Mouse (Mus musculus) adrenal gland, postnatal 10 days (tissue): ENCODE results near the gene Eomes. TPM values are rescaled to one million over a fixed set of nuclear protein-coding genes. Genes with fewer than 3 reads are reported as not detected.

Experiments used
- DNase-seq: peaks from one replicate; pipeline ENCODE4 v3.0.0; 2021; ENCODE audit warnings: mixed read lengths
- total RNA-seq, 2 experiments: library from RNA; stranded (reverse); gene quantifications; 2 replicates each; pipeline ENCODE4 v1.2.3; 2021

Eomes gene
- total RNA-seq, 2 experiments from 2014 or later, result 0.27 to 0.30 TPM

GRCm38 (mm10) chr9:118520011-118520410 lies 42.0 kb downstream of the Eomes start:
- DNase-seq, result peak; percentile 55

- no peak for DNase-seq
Observed at GRCm38 (mm10) chr9:118520858-118521257, 42.8 kb downstream of the Eomes start.

GRCm38 (mm10) chr9:118521659-118522058 lies 43.6 kb downstream of the Eomes start:
- no peak for DNase-seq

- no peak for DNase-seq
Observed at GRCm38 (mm10) chr9:118523738-118524137, 45.7 kb downstream of the Eomes start.

- no peak for DNase-seq
Observed at GRCm38 (mm10) chr9:118527056-118527455, 49.0 kb downstream of the Eomes start.

- DNase-seq, result no peak
Observed at GRCm38 (mm10) chr9:118529783-118530182, 51.8 kb downstream of the Eomes start.

GRCm38 (mm10) chr9:118530679-118531078 lies 52.7 kb downstream of the Eomes start:
- no peak for DNase-seq

GRCm38 (mm10) chr9:118532516-118533205 lies 54.6 kb downstream of the Eomes start:
- DNase-seq, result no peak

Other genes starting within 250 kb of the Eomes start
- 10 to 100 TPM; 79.3 to 98.4 TPM for gene Golga4, start 28.1 kb downstream of the Eomes start, total RNA-seq
- gene Itga9, start 128.5 kb downstream of the Eomes start, total RNA-seq, result 10 to 100 TPM; 41.6 to 56.8 TPM